Mouse (Mus musculus) CD4-positive helper T cell, adult 2 months (primary cell): ENCODE measurements at regions not wholly inside any gene's neighbourhood (a gene's known extent, or its start where the extent isn't known, plus 50 kb on each side); places are given as distances from the start of the nearest gene placed in this dataset.

Source experiments
- DNase-seq: peaks from one replicate; pipeline ENCODE4 v3.0.0-alpha.2; 2012; ENCODE audit warnings: low read depth, missing footprints, low spot score

GRCm38 (mm10) chr10:118709718-118710117 lies 160.3 kb downstream of the Dyrk2 start:
- DNase-seq, result no peak

GRCm38 (mm10) chr10:118711529-118711928 lies 158.5 kb downstream of the Dyrk2 start:
- DNase-seq, result no peak

GRCm38 (mm10) chr10:118711951-118712350 lies 158.1 kb downstream of the Dyrk2 start:
- no peak for DNase-seq

GRCm38 (mm10) chr10:118712951-118713350 lies 157.1 kb downstream of the Dyrk2 start:
- peak; percentile 53 for DNase-seq

- peak; percentile 74 for DNase-seq
Measured at GRCm38 (mm10) chr10:118714179-118714581, 155.8 kb downstream of the Dyrk2 start.

GRCm38 (mm10) chr10:118714595-118714994 lies 155.4 kb downstream of the Dyrk2 start:
- DNase-seq, result no peak

GRCm38 (mm10) chr10:118720630-118721029 lies 149.4 kb downstream of the Dyrk2 start:
- no peak for DNase-seq

- no peak for DNase-seq
Measured at GRCm38 (mm10) chr10:118722132-118722551, 147.9 kb downstream of the Dyrk2 start.

GRCm38 (mm10) chr10:118722671-118723070 lies 147.3 kb downstream of the Dyrk2 start:
- no peak for DNase-seq

GRCm38 (mm10) chr10:118736093-118736492 lies 133.9 kb downstream of the Dyrk2 start:
- no peak for DNase-seq

- no peak for DNase-seq
Measured at GRCm38 (mm10) chr10:118737064-118737463, 132.9 kb downstream of the Dyrk2 start.

- DNase-seq, result no peak
Measured at GRCm38 (mm10) chr10:118739849-118740481, 130.0 kb downstream of the Dyrk2 start.

- no peak for DNase-seq
Measured at GRCm38 (mm10) chr10:118743831-118744230, 126.2 kb downstream of the Dyrk2 start.

- DNase-seq, result no peak
Measured at GRCm38 (mm10) chr10:118746719-118747395, 123.2 kb downstream of the Dyrk2 start.

GRCm38 (mm10) chr10:118749039-118749438 lies 121.0 kb downstream of the Dyrk2 start:
- no peak for DNase-seq

- no peak for DNase-seq
Measured at GRCm38 (mm10) chr10:118749756-118750155, 120.3 kb downstream of the Dyrk2 start.

- no peak for DNase-seq
Measured at GRCm38 (mm10) chr10:118751110-118751509, 118.9 kb downstream of the Dyrk2 start.

- DNase-seq, result no peak
Measured at GRCm38 (mm10) chr10:118753061-118753775, 116.8 kb downstream of the Dyrk2 start.

GRCm38 (mm10) chr10:118754791-118755190 lies 115.2 kb downstream of the Dyrk2 start:
- DNase-seq, result no peak

- peak; percentile 42 for DNase-seq
Measured at GRCm38 (mm10) chr10:118758825-118759471, 111.1 kb downstream of the Dyrk2 start.

- no peak for DNase-seq
Measured at GRCm38 (mm10) chr10:118760441-118760840, 109.6 kb downstream of the Dyrk2 start.
